ENCODE assay signal across 8 mouse cellular contexts in the genomic region with DNA sequence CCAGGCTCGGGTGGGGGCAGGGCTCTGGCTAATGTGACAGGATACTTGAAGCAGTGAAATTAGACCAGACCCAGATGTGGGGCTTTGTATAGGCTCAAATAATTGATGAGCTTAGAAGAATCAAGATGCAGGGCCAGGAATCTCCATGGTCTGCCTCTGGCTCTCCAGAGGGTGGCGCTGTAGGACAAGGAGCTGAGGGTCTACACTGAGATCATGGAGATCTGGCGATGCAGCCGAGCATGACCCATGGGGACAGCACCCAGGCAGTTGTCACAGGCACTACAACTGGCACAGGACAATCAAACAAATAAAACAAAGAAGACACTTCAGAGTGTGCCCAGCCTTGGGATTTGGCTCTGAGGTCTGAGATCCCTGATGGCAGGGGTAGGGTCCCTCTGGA. TPM values are rescaled to one million over a fixed set of nuclear protein-coding genes. Genes with fewer than 3 reads are reported as not detected.
A peak's percentile ranks its signal among the peaks of the same experiment; 100 is the strongest.
DNase-seq lines count a peak whose midpoint lies in the region; ATAC-seq and TF ChIP-seq lines count a peak whose summit lies in the region.

No protein-coding gene starts in this region.

- peaks cover 36% of the 10 kb centered on the region for H3K27me3 ChIP-seq in intestine, embryonic 14.5 days (replicated peaks; ENCODE audit: control insufficient read depth, insufficient read depth, low read length)
- H3K27me3 ChIP-seq in intestine, embryonic 15.5 days (replicated peaks) = peaks cover 30% of the 10 kb centered on the region
- peaks cover 48% of the 10 kb centered on the region for H3K27me3 ChIP-seq in forebrain, embryonic 16.5 days (replicated peaks; ENCODE audit: control insufficient read depth, insufficient read depth, low read length)
- peaks cover 91% of the 10 kb centered on the region for H3K27me3 ChIP-seq in kidney, embryonic 14.5 days (ENCODE audit: control insufficient read depth, insufficient read depth, low read length)
- peaks cover 4% of the 10 kb centered on the region; the same call in 1 of the 2 replicates for H3K27me3 ChIP-seq in liver, adult 2 months (ENCODE audit: control insufficient read depth, insufficient read depth, low read length)
- peaks cover 86% of the 10 kb centered on the region for H3K27me3 ChIP-seq in neural tube, embryonic 13.5 days

- no peak overlapping the region for H3K4me3 ChIP-seq in intestine, embryonic 14.5 days (ENCODE audit: low read depth, low read length)
- H3K4me3 ChIP-seq in intestine, embryonic 15.5 days (replicated peaks) = no peak overlapping the region
- no peak overlapping the region for H3K4me3 ChIP-seq in forebrain, embryonic 16.5 days (replicated peaks; ENCODE audit: low read length)
- no peak overlapping the region for H3K4me3 ChIP-seq in kidney, embryonic 14.5 days (ENCODE audit: low read length)
- H3K4me3 ChIP-seq in liver, adult 2 months (ENCODE audit: insufficient read depth, low read depth, low read length) = no peak overlapping the region
- no peak overlapping the region for H3K4me3 ChIP-seq in neural tube, embryonic 13.5 days

- H3K9ac ChIP-seq in intestine, embryonic 14.5 days (ENCODE audit: low read length) = no peak overlapping the region
- H3K9ac ChIP-seq in intestine, embryonic 15.5 days = no peak overlapping the region
- no peak overlapping the region for H3K9ac ChIP-seq in forebrain, embryonic 16.5 days (replicated peaks; ENCODE audit: low read depth, low read length)
- H3K9ac ChIP-seq in kidney, embryonic 14.5 days (ENCODE audit: low read depth, low read length) = no peak overlapping the region
- no peak overlapping the region for H3K9ac ChIP-seq in liver, adult 2 months (ENCODE audit: low read depth, low read length)
- H3K9ac ChIP-seq in neural tube, embryonic 13.5 days = no peak overlapping the region

- H3K4me2 ChIP-seq in intestine, embryonic 14.5 days (ENCODE audit: low read length) = no peak overlapping the region
- no peak overlapping the region for H3K4me2 ChIP-seq in intestine, embryonic 15.5 days (replicated peaks)
- no peak overlapping the region for H3K4me2 ChIP-seq in forebrain, embryonic 16.5 days (ENCODE audit: low read length)
- H3K4me2 ChIP-seq in kidney, embryonic 14.5 days (replicated peaks; ENCODE audit: low read depth, low read length) = no peak overlapping the region
- H3K4me2 ChIP-seq in neural tube, embryonic 13.5 days = no peak overlapping the region

- TF ChIP-seq POLR2A in liver, adult 2 months (IDR thresholded peaks at IDR 0.05; ENCODE audit: extremely low read depth, insufficient read depth, low read length) = no peak

- H3K4me1 ChIP-seq in intestine, embryonic 14.5 days (replicated peaks; ENCODE audit: control insufficient read depth, insufficient read depth, low read length) = no peaks in the 10 kb centered on the region
- no peaks in the 10 kb centered on the region for H3K4me1 ChIP-seq in intestine, embryonic 15.5 days (replicated peaks)
- H3K4me1 ChIP-seq in forebrain, embryonic 16.5 days (replicated peaks; ENCODE audit: control insufficient read depth, insufficient read depth, low read length) = no peaks in the 10 kb centered on the region
- H3K4me1 ChIP-seq in kidney, embryonic 14.5 days (ENCODE audit: control insufficient read depth, insufficient read depth, low read length) = no peaks in the 10 kb centered on the region
- no peaks in the 10 kb centered on the region for H3K4me1 ChIP-seq in liver, adult 2 months (ENCODE audit: control insufficient read depth, insufficient read depth, low read length)
- H3K4me1 ChIP-seq in neural tube, embryonic 13.5 days (replicated peaks) = no peaks in the 10 kb centered on the region

- ATAC-seq in intestine, embryonic 14.5 days (replicated peaks; ENCODE audit: low FRiP score, low TSS enrichment, low read depth) = peak; percentile 47; the same call in 1 of the 2 replicates
- no peak for ATAC-seq in intestine, embryonic 15.5 days
- peak; percentile 68; the same call in 1 of the 2 replicates for ATAC-seq in cerebellum, adult (ENCODE audit: insufficient number of reproducible peaks, low FRiP score, low TSS enrichment)
- ATAC-seq in forebrain, embryonic 16.5 days = peak; percentile 55; the same call in 1 of the 2 replicates
- peak; percentile 52 for ATAC-seq in kidney, embryonic 14.5 days (ENCODE audit: low FRiP score, low TSS enrichment)
- ATAC-seq in neural tube, embryonic 13.5 days (ENCODE audit: low read depth) = peak; percentile 85

- no peak overlapping the region for H3K27ac ChIP-seq in intestine, embryonic 14.5 days (ENCODE audit: low read depth)
- H3K27ac ChIP-seq in intestine, embryonic 15.5 days = no peak overlapping the region
- H3K27ac ChIP-seq in forebrain, embryonic 16.5 days (ENCODE audit: low read length) = no peak overlapping the region
- no peak overlapping the region for H3K27ac ChIP-seq in kidney, embryonic 14.5 days (ENCODE audit: low read depth, low read length)
- no peak overlapping the region for H3K27ac ChIP-seq in liver, adult 2 months (replicated peaks; ENCODE audit: insufficient read depth, low read depth, low read length)
- no peak overlapping the region for H3K27ac ChIP-seq in neural tube, embryonic 13.5 days (replicated peaks)

- DNase-seq in intestine, embryonic 14.5 days (ENCODE audit: low spot score) = peak; percentile 86
- peak; percentile 36 for DNase-seq in liver, adult 2 months (ENCODE audit: extremely low read depth, low read depth, low spot score)
- peak; percentile 24 for DNase-seq in thymus, postnatal 14 days

- WGBS in intestine, embryonic 14.5 days = 1% methylated on average over 4 of the region's 4 CpGs
- under 1% methylated on average over 4 of the region's 4 CpGs for WGBS in intestine, embryonic 15.5 days
- WGBS in forebrain, embryonic 16.5 days = 0% methylated on average over 4 of the region's 4 CpGs
- 2% methylated on average over 4 of the region's 4 CpGs for WGBS in kidney, embryonic 14.5 days
- 2% methylated on average over 4 of the region's 4 CpGs for WGBS in liver, adult 2 months
- WGBS in neural tube, embryonic 13.5 days = 0% methylated on average over 4 of the region's 4 CpGs

- H3K9me3 ChIP-seq in intestine, embryonic 14.5 days (ENCODE audit: control insufficient read depth, low read length) = no peaks in the 10 kb centered on the region
- H3K9me3 ChIP-seq in intestine, embryonic 15.5 days = no peaks in the 10 kb centered on the region
- H3K9me3 ChIP-seq in forebrain, embryonic 16.5 days (ENCODE audit: control insufficient read depth, low read length) = no peaks in the 10 kb centered on the region
- no peaks in the 10 kb centered on the region for H3K9me3 ChIP-seq in kidney, embryonic 14.5 days (ENCODE audit: control insufficient read depth, low read length)
- no peaks in the 10 kb centered on the region for H3K9me3 ChIP-seq in neural tube, embryonic 13.5 days

- peak; percentile 97 for TF ChIP-seq CTCF in liver, adult 2 months (IDR thresholded peaks at IDR 0.05; ENCODE audit: low read depth, low read length)

- no peaks in the 10 kb centered on the region for H3K36me3 ChIP-seq in intestine, embryonic 14.5 days (ENCODE audit: control insufficient read depth, insufficient read depth, low read length)
- H3K36me3 ChIP-seq in intestine, embryonic 15.5 days = no peaks in the 10 kb centered on the region
- H3K36me3 ChIP-seq in forebrain, embryonic 16.5 days (ENCODE audit: control insufficient read depth, insufficient read depth) = no peaks in the 10 kb centered on the region
- no peaks in the 10 kb centered on the region for H3K36me3 ChIP-seq in kidney, embryonic 14.5 days (ENCODE audit: control insufficient read depth, insufficient read depth, low read length)
- no peaks in the 10 kb centered on the region for H3K36me3 ChIP-seq in liver, adult 2 months (ENCODE audit: control insufficient read depth, insufficient read depth, low read length)
- no peaks in the 10 kb centered on the region for H3K36me3 ChIP-seq in neural tube, embryonic 13.5 days

- H3K79me2 ChIP-seq in liver, adult 2 months (ENCODE audit: control insufficient read depth, insufficient read depth, low read length) = no peaks in the 10 kb centered on the region

RNA-seq across cellular contexts. Expression of gene Barhl1, which starts 7.4 kb away (rescaled TPM):
- polyA plus RNA-seq in intestine, embryonic 14.5 days (2014; fragmentation: Nextera tagmentation; extraction: Ambion mirVana) = not detected in 2 replicates
- polyA plus RNA-seq in intestine, embryonic 15.5 days (2015; fragmentation: Nextera tagmentation; extraction: Ambion mirVana) = 0.06 TPM in 1 of 2 replicates, not detected in the other
- polyA plus RNA-seq in forebrain, embryonic 16.5 days (2015; fragmentation: Nextera tagmentation; extraction: Ambion mirVana) = 0.83 and 0.89 TPM in 2 replicates
- not detected in 2 replicates for polyA plus RNA-seq in kidney, embryonic 14.5 days (2014; fragmentation: Nextera tagmentation; extraction: Ambion mirVana)
- not detected in 2 replicates for total RNA-seq in liver, adult 2 months (2014; rRNA removed)
- polyA plus RNA-seq in liver, adult 2 months (2012; rRNA removed) = 0.32 and 0.37 TPM in 2 replicates
- polyA plus RNA-seq in neural tube, embryonic 13.5 days (2015; fragmentation: Nextera tagmentation; extraction: Ambion mirVana) = 7.5 and 8.3 TPM in 2 replicates

Comparison
In these comparisons a context has a peak if more than half of its experiments do, and no peak if none do; other contexts are left out.
1. DNase-seq: peak in every context shown above with its lines; median percentile 86 in intestine, embryonic 14.5 days; 36 in liver, adult 2 months; 24 in thymus, postnatal 14 days.